Mouse (Mus musculus): ENCODE measurements at regions not wholly inside any gene's neighbourhood (a gene's known extent, or its start where the extent isn't known, plus 50 kb on each side); places are given as distances from the start of the nearest gene placed in this dataset.
"Not testable (repeated sequence)": the region's sequence is repeated elsewhere in the genome, so short reads cannot be mapped to it uniquely, and the experiment has no call there.

DNA sequence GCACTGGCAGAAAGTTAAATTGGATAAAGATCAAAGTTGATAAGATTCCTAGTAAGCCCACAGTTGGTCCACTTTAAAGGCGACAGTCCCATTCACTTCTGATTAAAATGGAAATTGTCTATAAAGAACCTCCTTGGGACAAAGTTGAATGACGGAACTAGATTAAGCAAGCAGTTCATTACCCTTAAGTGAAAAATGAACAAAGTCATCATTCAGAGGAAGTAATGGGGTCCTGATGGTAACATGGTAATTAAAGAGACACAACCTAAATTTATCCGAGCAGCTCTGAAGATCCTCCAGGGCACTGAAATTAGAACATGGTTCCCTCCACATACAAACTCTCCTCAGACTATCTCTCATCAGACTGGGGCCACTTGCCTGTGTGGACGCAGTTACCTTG, 116.4 kb upstream of the Nabp1 start:
- no peak for DNase-seq

DNA sequence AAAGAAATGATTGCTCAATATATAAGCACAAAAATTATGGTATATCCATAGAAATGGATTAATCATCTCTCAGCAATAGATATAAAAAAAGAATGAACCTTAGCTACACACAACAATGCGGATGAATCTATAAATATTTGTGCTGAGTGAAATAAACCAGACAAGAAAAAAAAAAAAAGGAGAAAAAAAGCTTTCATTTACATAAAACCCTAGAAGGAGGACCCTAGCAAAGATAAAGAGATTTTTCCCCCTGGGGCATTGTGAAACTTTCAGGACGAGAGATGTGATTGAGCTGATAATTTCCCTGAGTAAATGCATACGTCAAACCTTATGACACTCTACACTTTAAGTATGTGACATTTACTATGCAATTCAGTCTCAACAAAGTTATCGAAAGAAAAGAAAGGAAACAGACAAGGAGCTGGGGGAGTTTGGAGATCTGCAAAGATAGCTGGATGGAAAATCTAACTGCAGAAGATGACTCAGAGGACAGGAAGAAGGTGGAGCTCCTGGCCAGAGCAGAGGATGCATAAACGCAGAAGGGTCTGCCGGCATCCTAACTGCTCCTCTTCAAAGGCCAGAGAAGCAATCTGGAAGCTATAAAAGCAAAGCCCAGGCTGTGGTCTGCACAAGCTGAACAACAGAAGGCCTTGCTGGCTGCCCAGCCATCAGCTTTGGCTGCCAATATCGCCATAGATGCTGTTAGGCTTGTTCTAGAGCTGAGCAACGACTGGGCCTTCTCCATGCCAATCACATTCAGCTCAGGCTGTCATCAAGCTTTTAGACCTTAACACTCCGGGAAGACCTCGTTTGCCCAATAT, 115.6 kb upstream of the Nabp1 start:
- DNase-seq, result peak; percentile 65 to 70

DNA sequence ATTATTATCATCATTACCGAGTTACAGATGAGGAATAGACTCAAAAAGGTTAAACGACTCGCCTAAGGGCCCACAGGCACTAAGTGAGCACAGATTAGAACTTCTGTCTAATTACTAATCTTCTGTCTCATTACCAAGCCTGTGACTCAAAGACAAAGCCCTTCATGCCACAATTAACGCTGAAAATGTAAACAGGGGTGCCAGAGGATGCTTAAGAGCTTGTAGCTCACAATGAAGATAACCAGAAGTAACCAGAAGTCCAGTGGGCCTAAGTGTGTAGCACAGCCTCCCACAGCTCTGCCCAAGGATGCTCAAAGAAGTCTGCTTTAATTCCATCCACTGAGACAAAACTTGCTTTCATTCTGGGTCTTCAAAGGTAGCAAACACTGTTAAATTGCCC, 113.7 kb upstream of the Nabp1 start:
- DNase-seq, result no peak

DNA sequence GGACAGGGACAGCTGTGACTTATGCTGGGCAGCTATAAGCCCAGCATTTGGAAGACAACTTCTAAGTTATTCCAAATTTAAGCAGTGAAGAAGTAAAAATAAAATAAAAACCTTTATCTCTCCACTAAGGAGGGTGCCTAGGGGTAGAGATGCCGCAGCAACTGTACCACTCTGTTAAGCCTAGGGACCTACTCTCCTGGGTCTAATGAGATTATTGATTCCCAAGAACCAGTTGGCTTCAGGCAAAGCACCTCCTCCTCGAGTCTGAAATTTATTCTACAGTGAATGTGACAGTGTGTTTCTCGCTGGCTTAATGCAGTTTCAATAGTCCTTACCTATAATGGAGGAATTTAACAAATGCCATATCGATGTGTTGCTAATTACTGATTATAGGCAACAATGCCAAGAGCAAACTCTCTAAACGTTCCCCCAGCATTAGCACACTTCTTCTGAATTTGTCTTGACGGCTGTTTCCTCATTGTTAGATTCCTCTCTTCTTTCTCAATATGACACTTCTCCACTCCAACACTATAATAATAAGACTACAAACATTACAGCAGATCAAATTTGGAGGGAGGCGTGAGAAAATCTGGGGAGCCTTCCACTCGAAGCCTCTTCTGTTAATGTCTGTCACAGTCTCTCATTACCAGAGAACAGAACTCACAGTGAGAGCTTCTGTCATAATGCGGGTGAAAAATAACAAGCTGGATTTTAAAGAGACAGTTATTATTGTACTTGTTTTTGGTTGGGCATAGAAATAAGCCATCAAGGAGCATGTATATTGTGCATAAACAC, 112.6 kb upstream of the Nabp1 start:
- DNase-seq, result no peak

DNA sequence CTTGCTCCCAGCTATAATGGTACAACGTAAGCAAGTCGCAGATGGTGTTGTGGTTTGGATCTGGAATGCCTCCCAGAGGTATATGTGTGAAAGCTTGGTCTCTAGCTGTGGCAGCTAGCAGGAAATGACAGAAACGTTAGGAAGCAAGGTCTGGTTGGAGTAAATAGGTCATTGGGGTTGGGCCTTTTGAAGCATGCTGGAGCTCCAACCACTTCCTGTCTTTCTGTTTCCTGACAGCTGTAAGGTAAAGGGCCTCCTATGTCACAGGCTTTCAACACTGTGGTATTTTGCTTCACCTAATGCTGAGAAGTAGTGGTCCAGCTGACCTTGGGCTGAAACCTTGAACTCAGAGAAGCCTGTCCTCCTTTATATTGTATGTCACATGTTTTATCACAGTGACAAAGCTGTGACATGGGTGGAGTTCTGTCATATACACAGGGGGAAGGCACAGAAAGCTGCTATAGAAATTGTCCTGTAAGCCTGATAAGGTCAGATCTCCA, 106.8 kb upstream of the Nabp1 start:
- no peak for DNase-seq

DNA sequence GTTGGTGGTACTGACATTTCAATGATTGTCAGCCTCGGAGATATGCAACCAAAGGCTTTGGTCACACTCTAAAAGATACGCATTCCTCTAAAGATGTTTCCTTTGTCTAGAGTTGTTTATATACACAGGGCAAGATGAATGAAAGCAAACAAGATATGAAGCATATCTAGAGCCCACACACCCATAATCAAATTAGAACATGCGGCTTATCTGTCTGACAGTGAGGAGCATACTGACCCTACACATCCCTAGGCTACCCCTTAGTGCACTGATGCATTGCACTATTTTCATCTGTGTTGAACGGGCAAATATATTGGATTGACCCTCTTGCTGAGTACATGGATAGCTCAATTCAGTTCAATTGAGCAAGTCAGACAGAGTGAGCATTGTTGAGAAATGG, 105.6 kb upstream of the Nabp1 start:
- no peak for DNase-seq

DNA sequence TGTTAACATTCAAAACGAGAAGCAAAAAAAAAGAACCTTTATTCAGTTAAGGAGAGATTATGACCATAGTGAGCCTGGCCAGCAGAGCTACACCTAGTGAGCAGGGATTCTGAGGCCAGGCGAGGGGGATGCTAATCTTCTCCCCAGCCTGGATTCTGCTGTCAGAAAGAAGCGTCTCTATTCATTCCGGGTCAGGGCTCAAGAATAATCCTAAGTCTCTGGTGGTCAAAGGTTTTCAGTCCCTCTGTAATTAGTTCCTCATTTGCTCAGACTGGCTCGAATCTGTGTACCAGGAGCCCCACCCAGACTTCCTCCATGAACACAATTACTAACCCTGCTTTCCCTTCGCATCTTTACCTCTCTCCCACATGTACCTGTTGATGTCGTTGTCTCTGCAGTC, 101.8 kb upstream of the Nabp1 start:
- DNase-seq, result no peak

DNA sequence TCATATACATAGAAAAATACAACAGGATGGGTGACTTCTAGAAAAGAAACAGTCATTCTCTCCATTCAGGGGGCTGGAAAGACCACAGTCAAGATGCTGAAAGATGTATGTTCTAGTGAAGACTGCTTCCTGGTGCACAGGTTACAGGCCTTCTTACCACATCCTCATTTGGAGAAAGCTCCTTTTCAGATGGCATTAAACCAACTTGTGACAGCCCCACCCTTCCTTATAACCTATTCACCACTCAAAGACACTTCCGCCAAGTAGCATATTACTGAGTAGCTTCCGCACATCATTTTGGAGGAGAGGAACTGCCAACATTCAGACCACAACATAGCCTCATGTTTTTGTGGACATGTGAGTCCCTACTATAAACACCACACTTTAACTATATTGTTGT, 99.5 kb upstream of the Nabp1 start:
- DNase-seq, result no peak

DNA sequence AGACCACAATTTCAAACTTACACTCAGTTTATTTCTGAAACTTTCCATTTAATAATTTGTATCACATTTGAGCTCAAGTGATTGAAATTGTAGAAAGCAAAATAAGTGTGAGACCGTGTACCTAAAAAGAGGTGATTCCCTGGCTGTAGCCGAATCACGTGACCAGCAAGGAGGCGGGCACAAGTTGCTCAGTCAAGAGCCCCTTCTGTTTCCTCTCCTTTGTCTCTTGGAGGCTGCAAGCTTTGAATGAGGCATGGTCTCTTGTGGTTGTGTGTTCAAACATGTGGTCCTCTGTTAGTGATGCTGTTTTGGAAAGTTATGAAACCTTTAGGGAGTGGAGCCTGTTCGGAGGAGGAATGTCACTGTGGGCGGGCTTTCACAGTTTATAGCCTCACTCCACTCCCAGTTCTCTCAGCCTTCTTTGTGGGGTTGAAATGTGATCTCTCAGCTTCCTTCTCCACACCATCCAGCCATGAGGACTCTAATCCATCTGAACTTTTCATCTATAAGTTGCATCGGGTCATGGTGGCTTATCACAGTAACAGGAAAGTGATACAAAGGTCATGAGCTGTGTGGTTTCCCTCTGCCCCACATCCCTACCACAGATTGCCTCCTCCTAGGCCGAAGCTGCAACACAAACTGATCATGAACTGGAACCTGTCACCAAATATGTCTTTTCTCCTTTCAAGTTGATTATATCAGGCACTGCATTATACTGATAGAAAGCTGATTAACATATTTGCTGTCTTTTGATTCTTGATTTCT, 94.3 kb upstream of the Nabp1 start:
- no peak for DNase-seq

DNA sequence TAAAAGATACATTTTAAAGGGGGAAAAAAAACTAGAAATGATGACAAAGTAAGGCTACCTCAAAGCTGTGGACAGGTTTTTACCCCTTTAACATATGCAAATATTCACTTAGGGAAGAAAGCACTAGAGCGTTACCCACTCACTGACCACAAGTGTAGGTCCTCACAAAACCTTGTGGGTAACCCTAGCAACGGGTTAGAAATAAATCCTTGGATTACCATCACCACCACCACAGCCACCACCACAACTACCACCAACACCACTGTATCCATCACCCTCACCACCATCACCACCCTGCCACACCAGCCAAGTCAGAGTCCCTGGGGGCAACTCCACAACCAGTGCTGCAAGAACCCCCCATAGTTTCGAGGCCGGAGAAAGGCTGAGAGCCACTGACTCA, 91.4 kb upstream of the Nabp1 start:
- DNase-seq, result no peak

DNA sequence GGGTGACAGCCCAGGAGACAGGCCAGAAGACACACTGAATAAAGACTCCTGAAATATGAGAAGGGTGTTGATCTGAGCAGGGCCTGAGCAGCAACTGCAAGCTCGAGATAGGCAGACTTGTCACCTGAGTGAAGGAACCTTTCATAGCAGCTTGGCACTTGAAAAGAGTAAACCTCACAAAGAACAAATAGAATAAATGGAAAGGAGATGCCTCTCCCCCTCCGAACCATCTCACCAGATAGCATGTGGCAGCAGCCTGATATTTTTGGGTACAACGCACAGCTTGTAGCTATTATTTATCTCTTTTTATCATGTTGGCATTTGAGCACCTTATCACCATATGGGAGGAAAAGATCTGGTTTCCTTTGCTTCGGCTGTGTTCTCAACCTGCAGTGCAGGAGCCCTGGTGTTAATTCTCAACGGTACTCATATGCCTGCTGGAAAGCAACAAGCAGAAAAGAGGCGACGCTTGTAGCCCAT, 88.0 kb upstream of the Nabp1 start:
- DNase-seq, result no peak

DNA sequence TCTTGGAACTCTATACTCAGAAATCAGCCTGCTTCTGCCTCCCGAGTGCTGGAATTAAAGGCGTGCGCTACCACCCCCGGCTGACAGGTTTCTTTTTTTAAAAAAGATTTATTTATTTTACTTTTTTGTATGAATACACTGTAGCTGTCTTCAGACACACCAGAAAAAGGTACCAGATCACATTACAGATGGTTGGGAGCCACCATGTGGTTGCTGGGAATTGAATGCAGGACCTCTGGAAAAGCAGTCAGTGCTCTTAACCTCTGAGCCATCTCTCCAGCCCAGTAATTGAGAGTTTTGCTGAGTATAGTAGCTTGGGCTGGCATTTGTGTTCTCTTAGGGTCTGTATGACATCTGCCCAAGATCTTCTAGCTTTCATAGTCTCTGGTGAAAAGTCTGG, 78.4 kb upstream of the Nabp1 start:
- not testable (repeated sequence) for DNase-seq

DNA sequence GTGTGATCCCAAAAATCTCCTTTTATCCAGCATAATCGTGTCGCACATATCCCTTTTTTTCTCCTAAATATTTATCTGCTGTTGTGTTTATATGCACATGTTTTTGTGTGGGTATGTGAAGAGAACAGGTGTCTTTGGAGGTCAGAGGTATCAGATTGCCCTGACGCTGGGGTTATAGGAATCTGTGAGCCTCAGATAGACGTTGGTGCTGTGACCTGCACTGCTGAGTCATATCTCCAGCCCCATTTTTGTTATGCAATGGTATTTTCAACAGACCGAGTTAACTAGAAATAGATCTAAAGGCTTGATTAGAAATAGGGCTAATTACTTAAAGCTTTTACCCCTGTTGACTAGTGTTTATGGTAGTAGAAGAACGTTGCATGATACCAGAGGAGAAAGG, 75.5 kb upstream of the Nabp1 start:
- no peak for DNase-seq

DNA sequence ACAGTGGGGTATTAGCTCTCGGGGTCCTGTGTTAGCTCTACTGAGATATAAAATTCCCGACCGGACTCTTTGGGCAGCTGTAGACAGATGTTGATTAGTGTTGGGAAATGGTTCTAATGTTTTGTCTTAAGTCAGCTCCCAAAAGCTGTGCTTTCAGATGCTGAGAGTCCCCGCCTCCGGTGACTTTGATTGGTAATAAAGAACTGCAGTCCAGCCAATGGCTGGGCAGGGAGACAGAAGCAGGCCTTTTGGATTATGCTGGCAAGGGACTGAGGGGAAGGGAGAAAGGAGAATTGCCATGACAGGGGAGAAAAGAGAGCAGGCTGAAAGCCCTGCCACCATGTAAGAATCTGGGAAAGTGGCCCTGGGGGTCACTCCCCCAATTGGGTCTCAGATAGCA, 73.4 kb upstream of the Nabp1 start:
- no peak for DNase-seq

DNA sequence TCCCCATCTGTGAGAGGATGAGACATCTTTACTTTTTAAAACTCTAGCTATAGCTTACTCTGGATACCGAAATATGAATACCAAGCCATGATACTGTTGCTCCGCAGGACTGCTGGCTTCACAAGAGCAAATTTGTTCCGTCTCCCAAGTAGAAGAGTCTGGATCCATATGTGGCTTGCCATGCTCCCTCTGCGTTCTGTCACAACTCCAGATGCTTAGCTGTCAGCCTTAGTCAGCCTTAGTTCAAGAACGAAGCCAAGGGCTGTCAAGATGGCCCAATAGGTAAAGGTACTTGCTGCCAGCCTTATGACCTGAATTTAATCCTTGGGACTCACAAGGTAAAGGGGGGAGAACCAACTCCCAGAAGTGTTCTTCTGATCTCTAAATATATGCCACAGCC, 64.6 kb upstream of the Nabp1 start:
- peak; percentile 55 to 56 for DNase-seq

DNA sequence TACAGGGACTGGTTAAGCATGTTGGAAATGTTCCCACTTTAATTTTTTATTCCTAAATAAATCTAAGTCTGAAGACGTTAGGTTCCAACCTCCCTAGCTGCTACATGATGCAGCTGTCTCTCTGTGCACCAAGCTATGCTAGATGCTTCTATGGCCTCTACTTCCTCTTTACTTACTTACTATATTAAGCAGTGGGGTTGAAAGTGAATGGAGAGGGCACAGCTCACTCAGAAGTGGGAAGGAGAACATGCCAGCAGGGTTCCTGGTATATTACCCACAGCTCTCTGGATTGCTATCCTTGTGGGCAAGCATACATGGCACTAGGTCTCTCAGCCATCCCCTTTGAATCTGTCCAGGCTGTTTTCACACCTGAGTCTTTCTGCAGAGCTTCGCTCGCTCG, 61.4 kb upstream of the Nabp1 start:
- peak in 1 of 2 experiments; percentile 20 for DNase-seq

DNA sequence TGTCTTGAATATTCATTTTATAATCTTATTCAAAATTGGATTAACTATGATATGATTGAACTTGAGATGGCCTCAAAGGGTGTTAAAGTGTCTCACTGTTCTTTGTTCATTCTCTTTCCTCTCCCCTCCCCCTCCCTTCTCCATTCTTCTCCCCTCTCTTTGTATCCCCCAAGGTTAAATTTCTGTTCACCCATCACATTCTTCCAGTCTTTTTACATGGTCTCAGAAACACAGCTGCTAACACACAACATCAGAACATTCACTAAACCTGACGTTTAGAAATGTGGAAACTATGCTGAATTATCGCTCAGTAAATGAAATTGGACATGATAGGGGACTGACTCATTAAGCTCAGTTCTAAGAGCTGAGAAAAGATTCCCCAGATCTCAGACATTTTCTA, 60.6 kb upstream of the Nabp1 start:
- DNase-seq, result no peak

DNA sequence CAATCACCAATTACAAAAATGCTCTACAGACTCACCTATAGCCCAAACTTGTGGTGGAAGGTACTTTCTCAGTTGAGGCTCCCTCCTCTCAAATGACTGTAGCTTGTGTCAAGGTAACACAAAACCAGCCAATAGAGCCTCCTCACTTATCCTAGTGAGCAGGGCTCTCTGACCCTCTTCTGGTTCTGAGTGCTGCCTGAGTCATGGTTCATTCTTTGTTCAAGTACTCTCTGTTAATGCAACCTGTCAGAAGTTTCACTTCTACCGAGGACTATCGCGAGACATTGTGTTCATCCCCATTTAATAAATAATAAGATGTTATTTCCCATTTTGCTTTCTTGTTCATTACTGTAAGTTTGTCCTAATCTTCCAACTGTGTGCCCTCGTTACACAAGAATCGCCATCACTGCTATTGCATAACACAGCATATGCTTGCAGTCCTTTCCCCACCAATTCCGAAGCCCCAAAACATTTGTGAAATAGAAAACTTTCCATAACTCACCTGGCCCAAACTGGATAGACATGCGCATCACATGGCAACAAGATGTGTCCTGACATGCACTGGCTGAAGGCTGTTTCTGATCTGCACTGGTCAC, 59.6 kb upstream of the Nabp1 start:
- no peak for DNase-seq

DNA sequence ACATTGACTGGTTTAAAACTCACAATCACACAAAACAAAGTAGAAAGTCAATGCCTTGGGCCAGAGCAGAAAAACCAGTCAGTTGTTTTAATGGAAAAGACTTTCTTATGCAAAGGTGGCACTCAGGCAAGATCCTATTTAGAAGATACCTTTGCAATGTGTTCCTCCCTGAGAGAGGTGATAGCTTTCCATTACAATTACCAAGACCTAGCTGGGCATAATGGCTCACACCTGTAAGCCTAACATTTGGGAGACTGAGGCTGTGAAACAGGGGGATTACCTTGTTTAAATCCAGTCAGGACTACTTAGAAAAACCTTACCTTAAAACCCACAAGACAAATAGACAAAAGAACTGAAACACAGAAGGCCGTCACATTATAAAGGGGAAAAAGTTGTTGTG, 57.9 kb upstream of the Nabp1 start:
- DNase-seq, result no peak

DNA sequence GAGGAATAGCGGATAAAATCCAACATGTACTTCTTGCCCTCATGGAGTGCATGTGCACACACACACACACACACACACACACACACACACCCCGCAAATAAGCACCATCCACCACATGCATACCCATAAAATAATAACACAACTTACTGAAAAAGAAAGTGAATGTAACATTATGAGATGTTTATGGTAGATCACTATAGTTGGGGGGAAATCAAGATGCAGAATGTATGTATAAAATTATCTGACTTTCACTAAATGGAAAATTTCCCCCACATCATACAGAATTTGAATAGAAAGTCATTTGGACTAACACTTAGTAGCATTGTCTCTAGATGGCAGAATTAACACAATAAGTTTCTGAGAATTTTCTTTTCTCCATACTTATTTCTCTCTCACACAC, 57.2 kb upstream of the Nabp1 start:
- DNase-seq, result no peak

DNA sequence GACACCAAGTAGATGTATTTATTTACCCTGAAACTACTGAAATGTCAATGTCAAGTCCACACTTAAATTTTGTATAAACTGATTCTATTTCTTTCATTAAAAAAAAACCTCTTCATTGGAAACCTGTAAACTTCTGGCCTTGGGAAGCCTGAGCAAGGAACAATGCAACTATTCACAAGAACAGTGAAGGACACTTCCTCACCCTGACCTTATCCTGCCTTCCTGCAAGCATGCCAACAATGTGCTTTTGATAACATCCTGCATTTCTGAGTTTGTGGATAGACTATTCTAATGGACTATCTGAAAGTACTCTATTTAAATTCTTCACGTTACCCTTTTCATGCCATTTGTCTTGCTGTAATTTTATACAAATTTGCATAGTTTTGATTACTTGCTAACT, 53.1 kb upstream of the Nabp1 start:
- no peak for DNase-seq

DNA sequence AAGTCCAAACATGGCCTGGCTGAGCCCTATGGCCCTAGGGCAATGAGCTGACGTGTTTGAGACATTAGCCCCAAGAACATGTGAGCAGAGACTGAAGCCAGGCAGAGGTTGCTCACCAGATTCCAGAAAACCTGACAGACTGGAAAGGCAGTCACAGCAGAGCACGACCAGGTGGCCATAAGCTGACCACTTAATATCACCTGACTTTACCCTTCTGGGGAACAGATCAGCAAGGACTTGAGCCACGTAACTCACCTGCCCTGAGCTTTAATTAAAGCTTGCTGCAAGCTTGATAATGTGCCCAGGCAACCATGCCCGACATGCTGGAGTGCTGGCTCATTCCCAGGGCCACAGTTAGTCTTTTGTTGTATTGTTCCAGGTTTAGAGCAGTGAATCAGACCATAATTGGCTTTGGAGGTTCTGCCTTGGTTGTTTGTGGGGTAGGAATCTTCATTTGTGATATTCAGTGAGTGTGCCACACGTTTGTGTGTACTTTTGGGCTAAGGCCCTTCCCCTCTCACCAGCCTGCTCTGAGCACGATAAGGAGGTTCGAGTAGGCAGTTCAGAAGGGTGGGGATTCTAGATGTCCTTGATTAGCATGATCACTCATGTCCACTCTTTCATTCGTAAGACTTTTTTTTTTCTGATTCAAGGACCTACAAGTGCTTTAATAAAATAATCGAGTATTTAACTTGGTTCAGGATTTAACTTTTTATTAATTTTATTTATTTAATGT, 52.1 kb upstream of the Nabp1 start:
- peak; percentile 61 to 66 for DNase-seq

All from cerebellum, postnatal 10 days (tissue).